Mouse (Mus musculus): ENCODE measurements at regions not wholly inside any gene's neighbourhood (a gene's known extent, or its start where the extent isn't known, plus 50 kb on each side); places are given as distances from the start of the nearest gene placed in this dataset.

GRCm38 (mm10) chr2:159250993-159251665, 456.5 kb downstream of the Dhx35 start:
- Histone ChIP-seq H3K9me3 (replicated peaks) (no peaks in the 10 kb centered on the region), H3K4me3 (no peak overlapping the region), H3K27ac (replicated peaks) (no peak overlapping the region), H3K27me3 (ENCODE audit: low read depth, poor library complexity, severe bottlenecking) (no peaks in the 10 kb centered on the region), H3K36me3 (no peaks in the 10 kb centered on the region), H3K4me1 (no peaks in the 10 kb centered on the region)
- WGBS, result 75% methylated on average over 6 of the region's 6 CpGs
- no peak for DNase-seq (ENCODE audit: low spot score)

GRCm38 (mm10) chr2:159270221-159271080, 475.8 kb downstream of the Dhx35 start:
- no peaks in the 10 kb centered on the region for H3K36me3 ChIP-seq
- no peak overlapping the region for H3K4me3 ChIP-seq
- H3K9me3 ChIP-seq (replicated peaks), result no peaks in the 10 kb centered on the region
- no peak for DNase-seq (ENCODE audit: low spot score)
- H3K27ac ChIP-seq (replicated peaks), result no peak overlapping the region
- no peaks in the 10 kb centered on the region for H3K27me3 ChIP-seq (ENCODE audit: low read depth, poor library complexity, severe bottlenecking)
- H3K4me1 ChIP-seq, result no peaks in the 10 kb centered on the region
- WGBS, result 79% methylated on average over 10 of the region's 10 CpGs

- Histone ChIP-seq H3K9me3 (replicated peaks) (no peaks in the 10 kb centered on the region), H3K27ac (replicated peaks) (no peak overlapping the region), H3K36me3 (no peaks in the 10 kb centered on the region), H3K4me1 (peaks cover 1% of the 10 kb centered on the region), H3K4me3 (no peak overlapping the region), H3K27me3 (ENCODE audit: low read depth, poor library complexity, severe bottlenecking) (no peaks in the 10 kb centered on the region)
- DNase-seq (ENCODE audit: low spot score), result no peak
- WGBS, result 65% methylated on average over 2 of the region's 2 CpGs
Observed at GRCm38 (mm10) chr2:159278896-159279295, 484.3 kb downstream of the Dhx35 start.

- Histone ChIP-seq H3K4me3 (no peak overlapping the region), H3K4me1 (peaks cover 11% of the 10 kb centered on the region), H3K36me3 (no peaks in the 10 kb centered on the region), H3K27ac (replicated peaks) (no peak overlapping the region), H3K9me3 (replicated peaks) (no peaks in the 10 kb centered on the region), H3K27me3 (ENCODE audit: low read depth, poor library complexity, severe bottlenecking) (no peaks in the 10 kb centered on the region)
- WGBS, result 85% methylated on average over 8 of the region's 8 CpGs
- DNase-seq (ENCODE audit: low spot score), result no peak
Observed at GRCm38 (mm10) chr2:159281558-159282320, 487.1 kb downstream of the Dhx35 start.

- H3K9me3 ChIP-seq (replicated peaks), result no peaks in the 10 kb centered on the region
- H3K27me3 ChIP-seq (ENCODE audit: low read depth, poor library complexity, severe bottlenecking), result no peaks in the 10 kb centered on the region
- DNase-seq (ENCODE audit: low spot score), result no peak
- peaks cover 11% of the 10 kb centered on the region for H3K4me1 ChIP-seq
- 0 out of 2 replicates have a peak overlapping the region, but pooled peaks have one; percentile 38 for H3K27ac ChIP-seq (replicated peaks)
- WGBS, result 81% methylated on average over 5 of the region's 5 CpGs
- no peak overlapping the region for H3K4me3 ChIP-seq
- H3K36me3 ChIP-seq, result no peaks in the 10 kb centered on the region
Observed at GRCm38 (mm10) chr2:159284100-159284499, 489.5 kb downstream of the Dhx35 start.

GRCm38 (mm10) chr2:159284525-159285189, 490.1 kb downstream of the Dhx35 start:
- WGBS, result 82% methylated on average over 8 of the region's 8 CpGs
- Histone ChIP-seq H3K27ac (replicated peaks) (0 out of 2 replicates have a peak overlapping the region, but pooled peaks have one; percentile 38), H3K36me3 (no peaks in the 10 kb centered on the region), H3K4me1 (peaks cover 11% of the 10 kb centered on the region), H3K4me3 (no peak overlapping the region), H3K9me3 (replicated peaks) (no peaks in the 10 kb centered on the region), H3K27me3 (ENCODE audit: low read depth, poor library complexity, severe bottlenecking) (no peaks in the 10 kb centered on the region)
- no peak for DNase-seq (ENCODE audit: low spot score)

GRCm38 (mm10) chr2:159287996-159288563, 493.5 kb downstream of the Dhx35 start:
- WGBS, result 87% methylated on average over 6 of the region's 6 CpGs
- Histone ChIP-seq H3K27me3 (ENCODE audit: low read depth, poor library complexity, severe bottlenecking) (no peaks in the 10 kb centered on the region), H3K4me1 (peaks cover 11% of the 10 kb centered on the region), H3K27ac (replicated peaks) (no peak overlapping the region), H3K36me3 (no peaks in the 10 kb centered on the region), H3K4me3 (no peak overlapping the region), H3K9me3 (replicated peaks) (no peaks in the 10 kb centered on the region)
- DNase-seq (ENCODE audit: low spot score), result no peak

- H3K9me3 ChIP-seq (replicated peaks), result no peaks in the 10 kb centered on the region
- H3K4me3 ChIP-seq, result no peak overlapping the region
- no peaks in the 10 kb centered on the region for H3K27me3 ChIP-seq (ENCODE audit: low read depth, poor library complexity, severe bottlenecking)
- DNase-seq (ENCODE audit: low spot score), result no peak
- no peaks in the 10 kb centered on the region for H3K36me3 ChIP-seq
- WGBS, result 88% methylated on average over 1 of the region's 1 CpGs
- H3K4me1 ChIP-seq, result no peaks in the 10 kb centered on the region
- no peak overlapping the region for H3K27ac ChIP-seq (replicated peaks)
Observed at GRCm38 (mm10) chr2:159290081-159290480, 495.5 kb downstream of the Dhx35 start.

GRCm38 (mm10) chr2:159307001-159307400, 512.4 kb downstream of the Dhx35 start:
- Histone ChIP-seq H3K27me3 (ENCODE audit: low read depth, poor library complexity, severe bottlenecking) (no peaks in the 10 kb centered on the region), H3K36me3 (no peaks in the 10 kb centered on the region), H3K4me3 (no peak overlapping the region), H3K9me3 (replicated peaks) (no peaks in the 10 kb centered on the region), H3K27ac (replicated peaks) (no peak overlapping the region), H3K4me1 (no peaks in the 10 kb centered on the region)
- 74% methylated on average over 7 of the region's 7 CpGs for WGBS
- no peak for DNase-seq (ENCODE audit: low spot score)

GRCm38 (mm10) chr2:159334711-159335110, 540.1 kb downstream of the Dhx35 start:
- 74% methylated on average over 3 of the region's 3 CpGs for WGBS
- H3K4me1 ChIP-seq, result no peaks in the 10 kb centered on the region
- H3K4me3 ChIP-seq, result no peak overlapping the region
- no peak for DNase-seq (ENCODE audit: low spot score)
- H3K27ac ChIP-seq (replicated peaks), result no peak overlapping the region
- no peaks in the 10 kb centered on the region for H3K9me3 ChIP-seq (replicated peaks)
- no peaks in the 10 kb centered on the region for H3K36me3 ChIP-seq
- no peaks in the 10 kb centered on the region for H3K27me3 ChIP-seq (ENCODE audit: low read depth, poor library complexity, severe bottlenecking)

- H3K36me3 ChIP-seq, result no peaks in the 10 kb centered on the region
- DNase-seq (ENCODE audit: low spot score), result no peak
- H3K9me3 ChIP-seq (replicated peaks), result no peaks in the 10 kb centered on the region
- no peaks in the 10 kb centered on the region for H3K27me3 ChIP-seq (ENCODE audit: low read depth, poor library complexity, severe bottlenecking)
- no peak overlapping the region for H3K27ac ChIP-seq (replicated peaks)
- WGBS, result 81% methylated on average over 2 of the region's 2 CpGs
- no peak overlapping the region for H3K4me3 ChIP-seq
- H3K4me1 ChIP-seq, result no peaks in the 10 kb centered on the region
Observed at GRCm38 (mm10) chr2:159336646-159337045, 542.0 kb downstream of the Dhx35 start.

All from midbrain, embryonic 10.5 days (tissue).